Mouse (Mus musculus) brain, adult 2 months (tissue): Measurements from ENCODE around the gene Myo9a.
A peak's percentile ranks its signal among the peaks of the same experiment; 100 is the strongest.
"Not testable (repeated sequence)": the region's sequence is repeated elsewhere in the genome, so short reads cannot be mapped to it uniquely, and the experiment has no call there.

Experiments
- DNase-seq: peaks from one replicate; pipeline ENCODE4 v3.0.0; 2011; ENCODE audit warnings: low read depth, low spot score

Myo9a gene

GRCm38 (mm10) chr9:59751066-59751581 is 428 bp downstream of the Myo9a start:
- peak; percentile 72 for DNase-seq

- peak; percentile 30 for DNase-seq
Measured at GRCm38 (mm10) chr9:59751966-59752365, 1.3 kb downstream of the Myo9a start.

GRCm38 (mm10) chr9:59755199-59755598 is 4.5 kb downstream of the Myo9a start:
- peak; percentile 29 for DNase-seq

DNA sequence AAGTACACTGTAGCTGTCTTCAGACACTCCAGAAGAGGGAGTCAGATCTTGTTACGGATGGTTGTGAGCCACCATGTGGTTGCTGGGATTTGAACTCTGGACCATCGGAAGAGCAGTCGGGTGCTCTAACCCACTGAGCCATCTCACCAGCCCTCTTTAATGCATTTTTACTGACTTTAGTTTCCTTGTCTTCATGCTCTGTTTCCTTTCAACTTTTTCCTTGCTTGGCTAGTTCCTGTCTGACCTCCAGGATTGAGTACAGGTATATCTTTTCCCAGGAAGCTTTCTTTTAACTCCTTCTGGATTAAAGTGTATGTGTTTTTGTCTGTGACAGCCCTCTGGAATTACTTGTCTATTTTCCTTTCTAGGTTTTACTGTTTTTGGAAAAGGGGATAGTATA is 6.3 kb downstream of the Myo9a start:
- not testable (repeated sequence) for DNase-seq

DNA sequence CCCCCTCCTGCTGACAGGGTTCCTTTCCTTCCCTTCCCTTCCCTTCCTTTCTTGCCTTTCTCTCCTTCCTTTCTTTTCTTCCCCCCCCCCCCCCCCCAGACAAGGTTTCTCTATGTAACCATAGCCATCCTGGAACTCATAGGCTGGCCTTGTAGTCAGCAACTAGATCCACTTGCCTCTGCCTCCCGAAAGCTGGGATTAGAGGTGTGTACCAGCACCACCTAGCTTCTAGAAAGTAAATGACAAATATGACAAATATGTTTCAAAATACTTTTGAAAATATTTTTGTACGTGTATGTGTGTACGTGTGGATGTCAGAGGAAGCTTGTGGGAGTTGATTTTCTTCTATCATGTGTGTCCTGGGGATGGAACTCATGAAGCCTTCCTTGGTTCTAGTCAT is 9.8 kb downstream of the Myo9a start:
- peak; percentile 39 for DNase-seq

GRCm38 (mm10) chr9:59766966-59767461 is 16.3 kb downstream of the Myo9a start:
- not testable (repeated sequence) for DNase-seq

DNA sequence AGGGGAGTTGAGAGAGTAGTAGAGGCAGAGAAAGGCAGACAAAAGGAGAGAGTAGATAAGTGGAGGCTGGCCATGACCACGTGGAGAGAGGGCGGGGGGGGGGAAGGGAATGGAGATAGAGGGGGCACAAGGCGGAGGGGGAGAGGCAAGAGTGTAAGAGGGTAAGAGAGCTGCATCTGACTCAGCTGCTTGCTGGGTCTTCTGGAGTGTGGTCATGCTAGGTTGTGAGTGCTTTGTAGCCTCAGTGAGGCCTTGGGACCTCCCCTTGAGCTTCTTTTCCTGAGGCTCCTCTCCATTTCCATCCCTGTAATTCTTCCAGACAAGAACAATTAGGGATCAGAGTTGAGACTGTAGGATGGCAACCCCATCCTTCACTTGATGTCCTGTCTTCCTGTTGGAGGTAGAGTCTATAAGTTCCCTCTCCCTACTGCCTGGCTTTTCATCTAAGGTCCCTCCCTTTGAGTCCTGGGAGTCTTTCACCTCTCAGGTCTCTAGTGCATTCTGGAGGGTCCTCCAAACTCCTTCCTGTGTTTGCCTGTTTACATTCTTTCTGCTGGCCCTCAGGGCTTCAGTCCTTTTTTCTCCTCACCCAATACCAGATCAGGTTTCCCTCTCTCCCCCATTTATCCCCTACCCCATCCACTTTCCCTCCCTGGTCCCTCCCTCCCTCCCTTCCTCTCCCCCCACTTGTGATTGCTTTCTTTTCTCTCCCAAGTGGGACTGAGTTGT is 55.5 kb downstream of the Myo9a start:
- not testable (repeated sequence) for DNase-seq

DNA sequence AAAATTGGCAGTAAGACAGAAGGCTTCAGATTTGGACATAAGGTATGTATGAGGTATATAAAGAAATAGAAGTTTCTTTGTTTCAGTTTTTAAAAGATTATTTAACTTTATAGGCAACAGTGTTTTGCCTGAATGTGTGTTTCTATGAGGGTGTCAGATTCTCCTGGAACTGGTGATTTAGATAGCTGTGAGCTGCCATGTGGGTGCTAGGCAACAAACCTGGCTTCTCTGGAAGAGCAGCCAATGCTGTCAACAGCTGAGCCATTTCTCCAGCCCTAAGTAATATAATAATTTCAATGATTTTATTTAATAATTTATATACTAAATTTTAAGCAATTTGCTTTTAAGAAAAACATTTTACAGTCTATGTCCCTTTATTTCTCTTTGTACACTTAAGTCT is 133.9 kb downstream of the Myo9a start:
- peak; percentile 66 for DNase-seq

- DNase-seq: no peak
Measured at GRCm38 (mm10) chr9:59903382-59903781, 152.7 kb downstream of the Myo9a start.

GRCm38 (mm10) chr9:59914761-59915160 is 164.1 kb downstream of the Myo9a start:
- no peak for DNase-seq

GRCm38 (mm10) chr9:59930248-59930647 is 179.6 kb downstream of the Myo9a start:
- DNase-seq: peak; percentile 34

DNA sequence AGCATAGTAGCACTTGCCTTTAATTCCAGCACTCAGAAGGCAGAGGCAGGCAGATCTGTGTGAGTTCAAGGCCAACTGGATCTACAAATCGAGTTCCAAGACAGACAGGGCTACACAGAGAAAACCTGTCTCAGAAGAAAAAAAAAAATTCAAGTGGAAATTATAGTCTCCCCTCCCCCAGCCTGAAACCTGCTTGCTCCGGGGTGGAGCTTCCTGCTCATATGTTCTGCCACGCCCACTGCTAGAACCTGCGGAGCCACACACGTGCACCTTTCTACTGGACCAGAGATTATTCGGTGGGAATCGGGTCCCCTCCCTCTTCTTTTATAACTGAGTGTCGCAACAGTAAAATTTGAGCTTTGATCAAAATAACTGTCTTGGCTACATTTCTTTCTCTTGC is 185.2 kb downstream of the Myo9a start:
- DNase-seq: not testable (repeated sequence)

- DNase-seq: no peak
Measured at GRCm38 (mm10) chr9:59938529-59938928, 187.8 kb downstream of the Myo9a start.

DNA sequence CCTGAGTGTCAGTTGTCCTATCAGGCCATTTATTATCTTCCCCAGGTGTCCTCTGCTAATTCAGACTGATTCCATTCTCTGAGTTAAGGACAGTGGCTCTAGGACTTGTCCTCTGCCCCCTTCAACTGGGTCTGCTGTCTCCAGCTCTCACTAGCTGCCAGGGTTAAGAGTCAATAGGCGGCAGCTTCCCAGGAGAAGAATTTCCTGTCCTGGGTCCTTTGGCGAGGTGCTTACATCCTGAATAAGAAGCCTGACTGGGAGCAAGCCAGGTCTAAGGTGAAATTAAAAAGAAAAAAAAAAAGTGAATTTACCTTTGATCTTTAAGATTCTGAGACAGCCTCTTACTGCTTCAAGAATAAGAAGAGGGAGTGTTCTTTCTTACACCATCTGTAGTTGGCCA is 189.0 kb downstream of the Myo9a start:
- no peak for DNase-seq

DNA sequence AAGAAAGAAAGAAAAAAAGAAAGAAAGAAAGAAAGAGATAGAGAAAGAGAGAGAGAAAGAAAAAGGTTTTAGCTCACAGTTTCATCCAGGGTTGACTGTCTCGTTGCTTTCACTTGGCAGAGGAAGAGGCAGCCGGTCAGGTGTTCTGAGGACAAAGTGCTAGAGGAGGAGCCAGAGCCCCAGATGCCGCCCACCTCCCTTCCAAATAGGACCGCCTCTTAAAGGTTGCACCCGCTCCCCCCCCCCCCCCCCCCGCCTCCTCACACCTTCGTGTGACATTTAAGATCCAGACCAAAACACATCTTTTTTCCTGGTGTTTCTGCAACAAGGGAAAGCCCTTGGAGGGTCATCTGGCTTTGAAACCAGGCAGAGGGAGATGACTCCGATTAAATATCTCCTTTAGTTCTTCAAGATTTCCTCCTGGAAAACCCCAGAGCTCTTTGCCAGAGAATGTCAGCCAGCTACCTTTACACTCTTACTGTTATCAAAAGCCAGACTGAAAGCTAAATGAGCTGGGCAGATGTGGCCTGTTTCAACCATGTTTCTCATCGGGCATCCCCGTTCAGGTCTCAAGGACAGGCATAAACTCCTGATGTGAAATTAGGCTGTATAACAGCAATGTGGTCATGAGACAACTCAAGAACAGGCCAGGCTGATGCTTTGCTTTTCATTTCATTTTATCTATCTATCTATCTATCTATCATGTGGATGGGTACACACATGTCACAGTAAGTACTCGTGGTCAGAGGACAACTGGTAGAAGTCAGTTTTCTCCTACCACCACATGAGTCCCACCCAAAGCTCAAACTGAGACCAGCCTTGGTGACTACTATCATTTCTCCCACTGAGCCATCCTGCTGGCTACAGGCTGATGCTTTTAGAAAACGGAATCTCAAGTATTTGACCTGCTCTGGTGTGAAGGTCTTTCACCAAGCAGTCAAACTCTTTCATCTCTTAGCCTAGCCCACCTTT is 190.5 kb downstream of the Myo9a start:
- no peak for DNase-seq

- DNase-seq: no peak
Measured at GRCm38 (mm10) chr9:59941885-59942350, 191.2 kb downstream of the Myo9a start.

DNA sequence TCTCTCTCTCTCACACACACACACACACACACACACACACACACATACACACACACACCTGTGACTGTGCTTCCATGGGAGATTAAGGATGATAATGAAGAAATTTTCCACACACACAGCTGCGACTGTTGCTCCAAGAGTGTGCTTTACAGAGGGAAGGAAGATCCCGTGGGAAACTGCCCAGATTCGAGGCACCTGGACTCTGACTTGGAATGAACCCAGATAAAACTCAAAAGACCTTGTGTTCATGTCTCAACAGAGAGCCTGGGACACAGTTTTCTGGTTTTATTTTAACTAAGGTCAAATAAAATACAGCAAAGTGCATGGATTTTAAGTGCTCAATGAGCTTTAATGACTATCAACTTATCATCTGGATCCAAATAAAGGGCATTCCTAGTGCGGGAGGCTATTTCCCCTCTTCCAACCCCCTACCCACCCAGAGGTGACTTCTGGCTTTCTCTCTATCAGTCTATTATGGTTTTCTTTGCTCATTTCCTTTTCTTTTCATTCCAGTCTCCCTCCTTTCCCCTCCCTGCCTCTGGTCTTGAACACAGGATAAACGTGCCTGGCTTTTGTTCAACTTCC is 191.9 kb downstream of the Myo9a start:
- no peak for DNase-seq

DNA sequence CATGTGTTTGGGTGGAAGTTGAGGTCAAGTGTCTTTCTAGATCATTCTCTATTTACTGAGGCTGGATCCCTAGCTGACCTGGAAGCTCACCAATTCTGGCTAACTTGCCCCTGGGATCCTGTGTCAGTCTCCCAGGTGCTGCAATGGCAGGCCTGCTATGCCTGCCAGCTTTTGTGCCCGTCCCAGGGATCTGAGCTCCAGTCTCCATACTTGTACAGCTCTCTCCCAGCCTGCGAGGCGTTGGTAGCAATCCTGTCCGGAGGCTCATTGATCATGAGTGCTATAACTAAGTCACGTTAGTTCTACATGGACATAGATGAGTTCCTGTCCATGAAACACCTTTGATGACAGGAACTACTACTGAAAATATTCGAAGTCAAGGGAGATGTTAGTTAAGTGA is 193.1 kb downstream of the Myo9a start:
- no peak for DNase-seq

DNA sequence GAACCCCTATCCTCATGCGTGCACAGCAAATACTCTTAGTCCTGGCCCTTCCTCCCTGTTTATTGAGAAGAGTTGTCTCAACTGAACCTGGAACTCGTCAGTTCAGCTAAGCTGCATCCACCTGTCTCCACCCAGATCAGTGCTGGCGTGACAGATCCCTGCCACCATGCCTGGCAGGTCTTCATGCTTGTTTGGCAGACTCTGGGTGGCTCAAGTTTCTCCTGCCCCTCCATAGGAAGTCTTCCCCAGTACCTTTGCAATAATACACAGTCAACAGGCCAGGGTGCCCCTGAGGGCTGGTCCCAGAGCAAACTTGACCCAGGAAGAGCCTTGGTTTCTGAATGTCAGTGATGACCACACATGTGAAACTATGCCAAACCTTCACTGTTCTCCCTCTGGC is 194.5 kb downstream of the Myo9a start:
- DNase-seq: no peak

GRCm38 (mm10) chr9:59947271-59947670 is 196.6 kb downstream of the Myo9a start:
- DNase-seq: no peak

GRCm38 (mm10) chr9:59948226-59948625 is 197.5 kb downstream of the Myo9a start:
- DNase-seq: no peak
